Mouse (Mus musculus): ENCODE measurements around the gene Kcna5. TPM values are rescaled to one million over a fixed set of nuclear protein-coding genes. Genes with fewer than 3 reads are reported as not detected.

Kcna5 gene
- polyA plus RNA-seq, 1 experiment from 2014 or later = 4.3 TPM

DNA sequence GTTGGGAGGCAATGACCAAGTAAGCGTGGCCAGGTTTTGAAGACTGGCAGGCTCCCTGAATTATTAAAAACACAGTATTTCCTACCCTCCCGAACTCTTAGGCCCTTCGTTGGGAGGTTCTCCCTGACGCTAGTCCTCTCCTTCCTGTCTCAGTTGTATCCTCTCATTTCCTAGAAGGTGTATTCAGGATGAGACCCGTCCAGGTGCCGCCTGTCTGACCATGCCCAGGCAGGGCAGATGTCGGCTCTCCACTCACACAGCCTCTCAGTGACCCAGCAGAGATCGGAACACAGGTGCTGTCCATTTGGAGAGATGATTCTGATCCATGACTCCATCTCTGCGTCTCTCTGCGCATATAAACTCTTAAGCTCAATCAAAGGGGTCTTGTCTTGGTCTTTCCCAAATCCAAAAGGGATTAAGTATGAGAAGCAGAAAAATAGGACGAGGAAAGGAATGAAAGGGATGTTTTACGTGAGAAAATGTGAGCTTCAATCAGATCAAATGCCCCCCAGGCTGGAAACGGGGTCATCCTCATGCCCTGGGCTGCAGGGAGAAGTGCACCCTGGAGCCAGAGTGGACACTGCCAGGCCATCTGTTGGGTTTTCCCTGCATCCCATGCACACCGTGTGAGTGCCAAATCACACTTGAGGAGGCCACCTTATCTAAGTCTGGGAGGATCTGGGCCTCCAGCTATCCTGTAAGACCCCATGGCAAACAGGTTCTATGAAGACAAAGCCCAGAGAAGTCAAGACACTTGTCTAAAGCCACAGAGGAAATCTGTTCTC, 33.0 kb upstream of the Kcna5 start:
- Histone ChIP-seq H3K27me3 (ENCODE audit: control insufficient read depth, insufficient read depth, low read depth, low read length) (no peaks in the 10 kb centered on the region), H3K9ac (ENCODE audit: low read depth, low read length) (no peak overlapping the region), H3K27ac (ENCODE audit: low read length) (no peak overlapping the region), H3K9me3 (replicated peaks; ENCODE audit: control insufficient read depth, low read length, poor library complexity, severe bottlenecking) (no peaks in the 10 kb centered on the region), H3K4me3 (ENCODE audit: low read depth, low read length) (no peak overlapping the region), H3K36me3 (ENCODE audit: control insufficient read depth, insufficient read depth, low read length) (no peaks in the 10 kb centered on the region), H3K4me1 (ENCODE audit: control insufficient read depth, insufficient read depth, low read length) (no peaks in the 10 kb centered on the region), H3K4me2 (ENCODE audit: low read length) (no peak overlapping the region)
- ATAC-seq = no peak
- 81% methylated on average over 14 of the region's 14 CpGs for WGBS

DNA sequence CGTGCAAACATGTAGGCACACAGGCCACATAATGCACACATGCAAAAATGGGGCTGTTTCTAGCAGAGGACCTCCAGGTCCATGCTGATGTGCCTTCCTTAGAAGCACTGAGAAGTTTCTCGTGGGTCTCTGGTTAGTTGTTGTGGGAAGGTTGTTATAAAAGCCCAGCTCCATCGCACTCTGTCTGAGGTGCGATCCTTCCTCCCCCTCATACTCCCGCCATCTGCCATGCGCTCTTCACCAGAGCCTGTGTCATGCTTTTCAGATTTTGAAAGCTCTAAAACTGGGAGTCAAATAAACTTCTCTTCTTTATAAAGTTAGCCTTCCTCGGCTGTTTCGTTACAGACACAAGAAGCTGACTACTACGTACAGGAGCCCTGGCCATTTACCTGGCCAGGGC, 32.1 kb upstream of the Kcna5 start:
- no peak overlapping the region for H3K4me2 ChIP-seq (ENCODE audit: low read length)
- no peak for ATAC-seq
- H3K9me3 ChIP-seq (replicated peaks; ENCODE audit: control insufficient read depth, low read length, poor library complexity, severe bottlenecking) = no peaks in the 10 kb centered on the region
- H3K9ac ChIP-seq (ENCODE audit: low read depth, low read length) = no peak overlapping the region
- no peaks in the 10 kb centered on the region for H3K4me1 ChIP-seq (ENCODE audit: control insufficient read depth, insufficient read depth, low read length)
- no peaks in the 10 kb centered on the region for H3K36me3 ChIP-seq (ENCODE audit: control insufficient read depth, insufficient read depth, low read length)
- no peak overlapping the region for H3K27ac ChIP-seq (ENCODE audit: low read length)
- H3K4me3 ChIP-seq (ENCODE audit: low read depth, low read length) = no peak overlapping the region
- WGBS = 96% methylated on average over 9 of the region's 9 CpGs
- H3K27me3 ChIP-seq (ENCODE audit: control insufficient read depth, insufficient read depth, low read depth, low read length) = no peaks in the 10 kb centered on the region

DNA sequence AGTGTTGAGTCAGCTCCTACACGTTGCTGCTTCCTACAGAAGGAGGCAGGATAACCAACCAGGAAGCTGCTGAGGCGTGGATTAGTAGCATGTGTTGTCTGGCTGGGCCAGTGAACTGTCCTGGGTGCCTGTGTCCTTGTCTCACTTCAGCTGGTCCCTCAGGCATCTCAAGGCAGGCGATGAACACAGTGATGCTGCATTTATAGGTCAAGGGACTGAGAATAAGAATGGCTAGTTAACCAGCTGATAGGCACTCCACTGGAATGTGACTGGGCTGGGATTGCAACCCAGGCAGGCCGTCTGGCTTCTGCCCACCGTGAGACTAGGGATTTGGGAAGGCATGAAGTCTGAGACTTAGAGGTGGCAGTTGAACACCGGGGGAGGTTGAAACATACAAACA, 29.2 kb upstream of the Kcna5 start:
- no peak overlapping the region for H3K9ac ChIP-seq (ENCODE audit: low read depth, low read length)
- no peaks in the 10 kb centered on the region for H3K27me3 ChIP-seq (ENCODE audit: control insufficient read depth, insufficient read depth, low read depth, low read length)
- H3K4me2 ChIP-seq (ENCODE audit: low read length) = no peak overlapping the region
- no peak for ATAC-seq
- 54% methylated on average over 6 of the region's 6 CpGs for WGBS
- no peak overlapping the region for H3K27ac ChIP-seq (ENCODE audit: low read length)
- no peak overlapping the region for H3K4me3 ChIP-seq (ENCODE audit: low read depth, low read length)
- H3K4me1 ChIP-seq (ENCODE audit: control insufficient read depth, insufficient read depth, low read length) = peaks cover 11% of the 10 kb centered on the region
- H3K9me3 ChIP-seq (replicated peaks; ENCODE audit: control insufficient read depth, low read length, poor library complexity, severe bottlenecking) = no peaks in the 10 kb centered on the region
- no peaks in the 10 kb centered on the region for H3K36me3 ChIP-seq (ENCODE audit: control insufficient read depth, insufficient read depth, low read length)

DNA sequence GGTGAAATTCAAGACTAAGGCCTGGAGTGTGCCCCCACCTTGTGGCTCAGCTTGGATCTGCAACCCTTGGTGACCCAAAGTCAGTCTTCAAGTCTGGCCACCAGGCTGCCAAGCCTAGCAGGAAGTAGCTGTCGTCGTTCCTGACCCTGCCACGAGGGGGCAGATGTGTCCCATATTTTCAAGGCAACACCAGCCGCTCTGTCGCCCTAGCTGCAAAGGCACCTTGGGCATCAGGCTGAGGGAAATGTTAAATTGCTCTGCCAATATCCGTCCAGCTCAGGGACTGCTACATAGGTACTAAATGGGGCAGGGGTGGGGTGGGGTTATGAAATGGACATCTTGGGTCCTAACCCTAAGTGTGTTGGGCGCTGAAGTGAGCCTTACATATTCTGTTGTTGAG, 28.7 kb upstream of the Kcna5 start:
- Histone ChIP-seq H3K36me3 (ENCODE audit: control insufficient read depth, insufficient read depth, low read length) (no peaks in the 10 kb centered on the region), H3K9ac (ENCODE audit: low read depth, low read length) (no peak overlapping the region), H3K4me3 (ENCODE audit: low read depth, low read length) (no peak overlapping the region), H3K9me3 (replicated peaks; ENCODE audit: control insufficient read depth, low read length, poor library complexity, severe bottlenecking) (no peaks in the 10 kb centered on the region), H3K27me3 (ENCODE audit: control insufficient read depth, insufficient read depth, low read depth, low read length) (no peaks in the 10 kb centered on the region), H3K4me2 (ENCODE audit: low read length) (no peak overlapping the region), H3K4me1 (ENCODE audit: control insufficient read depth, insufficient read depth, low read length) (peaks cover 11% of the 10 kb centered on the region), H3K27ac (ENCODE audit: low read length) (no peak overlapping the region)
- WGBS = 15% methylated on average over 7 of the region's 7 CpGs
- ATAC-seq = no peak; the same call in 1 of the 2 replicates

DNA sequence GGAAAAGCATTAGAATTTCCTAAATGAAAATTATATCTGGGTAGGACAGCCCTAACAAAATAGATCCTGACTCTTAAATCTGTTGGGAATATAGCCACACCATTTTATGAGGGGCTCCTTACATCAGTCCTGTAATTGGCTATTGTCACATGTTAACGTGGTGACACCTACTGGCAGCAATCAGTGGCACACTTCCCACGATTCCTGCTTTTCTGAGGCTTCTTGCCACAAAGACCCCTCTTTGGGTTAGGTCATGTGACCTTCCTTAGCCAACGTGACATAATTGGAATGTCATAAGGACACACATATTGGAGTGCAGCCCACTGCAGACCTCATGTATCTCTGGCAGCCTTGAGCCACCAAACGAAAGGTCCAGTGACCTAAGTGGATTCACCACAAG, 26.5 kb upstream of the Kcna5 start:
- 23% methylated on average over 4 of the region's 4 CpGs for WGBS
- no peaks in the 10 kb centered on the region for H3K9me3 ChIP-seq (replicated peaks; ENCODE audit: control insufficient read depth, low read length, poor library complexity, severe bottlenecking)
- no peak overlapping the region for H3K4me2 ChIP-seq (ENCODE audit: low read length)
- H3K36me3 ChIP-seq (ENCODE audit: control insufficient read depth, insufficient read depth, low read length) = no peaks in the 10 kb centered on the region
- H3K4me3 ChIP-seq (ENCODE audit: low read depth, low read length) = no peak overlapping the region
- no peak overlapping the region for H3K9ac ChIP-seq (ENCODE audit: low read depth, low read length)
- peaks cover 11% of the 10 kb centered on the region for H3K4me1 ChIP-seq (ENCODE audit: control insufficient read depth, insufficient read depth, low read length)
- ATAC-seq = no peak
- no peaks in the 10 kb centered on the region for H3K27me3 ChIP-seq (ENCODE audit: control insufficient read depth, insufficient read depth, low read depth, low read length)
- no peak overlapping the region for H3K27ac ChIP-seq (ENCODE audit: low read length)

DNA sequence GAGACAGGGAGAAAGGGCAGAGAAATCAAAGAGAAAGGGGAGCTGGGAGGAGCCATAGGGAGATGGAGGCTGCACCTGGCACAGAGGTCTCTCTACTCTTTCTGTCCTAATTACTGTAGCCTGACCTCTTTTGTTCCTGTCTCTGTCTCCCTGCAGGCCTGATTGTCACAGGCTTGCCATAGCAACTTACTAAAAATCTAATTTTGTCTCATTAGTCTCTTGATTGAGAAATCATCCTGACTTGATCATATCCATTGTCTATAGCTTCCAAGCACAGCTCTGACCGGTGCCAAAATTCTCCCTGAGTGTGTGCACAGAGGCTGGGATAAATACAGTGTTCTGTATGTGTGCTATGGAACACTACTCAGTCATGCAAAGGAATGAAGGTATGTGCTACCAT, 25.5 kb upstream of the Kcna5 start:
- peaks cover 11% of the 10 kb centered on the region for H3K4me1 ChIP-seq (ENCODE audit: control insufficient read depth, insufficient read depth, low read length)
- WGBS = 65% methylated on average over 1 of the region's 1 CpGs
- 0 out of 2 replicates have a peak, but pooled peaks have one; percentile 15 for ATAC-seq
- H3K4me3 ChIP-seq (ENCODE audit: low read depth, low read length) = no peak overlapping the region
- no peaks in the 10 kb centered on the region for H3K27me3 ChIP-seq (ENCODE audit: control insufficient read depth, insufficient read depth, low read depth, low read length)
- H3K9ac ChIP-seq (ENCODE audit: low read depth, low read length) = no peak overlapping the region
- no peaks in the 10 kb centered on the region for H3K9me3 ChIP-seq (replicated peaks; ENCODE audit: control insufficient read depth, low read length, poor library complexity, severe bottlenecking)
- no peak overlapping the region for H3K4me2 ChIP-seq (ENCODE audit: low read length)
- peak overlapping the region; percentile 65 for H3K27ac ChIP-seq (ENCODE audit: low read length)
- H3K36me3 ChIP-seq (ENCODE audit: control insufficient read depth, insufficient read depth, low read length) = no peaks in the 10 kb centered on the region

DNA sequence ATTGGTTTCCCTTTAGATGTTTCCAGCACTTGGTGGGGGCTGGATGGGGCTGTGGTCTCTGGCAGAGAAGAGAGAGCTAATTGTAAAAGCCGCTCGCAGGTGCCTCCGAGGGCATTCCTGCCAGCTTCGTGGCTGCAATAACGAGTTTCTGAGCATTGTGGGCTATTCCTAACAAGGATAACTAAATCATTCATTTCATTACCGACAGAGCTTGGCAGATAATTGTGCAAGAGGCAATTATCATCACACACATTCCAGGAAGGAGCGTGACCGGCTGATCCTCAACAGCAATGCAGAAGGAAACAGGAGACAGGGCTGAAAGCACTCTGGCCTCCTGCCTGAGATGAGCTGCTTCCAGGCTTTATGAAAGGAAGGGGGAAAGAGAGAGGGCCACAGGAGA, 24.8 kb upstream of the Kcna5 start:
- Histone ChIP-seq H3K27me3 (ENCODE audit: control insufficient read depth, insufficient read depth, low read depth, low read length) (no peaks in the 10 kb centered on the region), H3K4me1 (ENCODE audit: control insufficient read depth, insufficient read depth, low read length) (peaks cover 11% of the 10 kb centered on the region), H3K27ac (ENCODE audit: low read length) (peak overlapping the region; percentile 65), H3K9me3 (replicated peaks; ENCODE audit: control insufficient read depth, low read length, poor library complexity, severe bottlenecking) (no peaks in the 10 kb centered on the region), H3K9ac (ENCODE audit: low read depth, low read length) (peak overlapping the region; percentile 17; the same call in 1 of the 2 replicates), H3K36me3 (ENCODE audit: control insufficient read depth, insufficient read depth, low read length) (no peaks in the 10 kb centered on the region), H3K4me2 (ENCODE audit: low read length) (0 out of 2 replicates have a peak overlapping the region, but pooled peaks have one; percentile 4), H3K4me3 (ENCODE audit: low read depth, low read length) (no peak overlapping the region)
- 14% methylated on average over 8 of the region's 8 CpGs for WGBS
- peak; percentile 55 for ATAC-seq

DNA sequence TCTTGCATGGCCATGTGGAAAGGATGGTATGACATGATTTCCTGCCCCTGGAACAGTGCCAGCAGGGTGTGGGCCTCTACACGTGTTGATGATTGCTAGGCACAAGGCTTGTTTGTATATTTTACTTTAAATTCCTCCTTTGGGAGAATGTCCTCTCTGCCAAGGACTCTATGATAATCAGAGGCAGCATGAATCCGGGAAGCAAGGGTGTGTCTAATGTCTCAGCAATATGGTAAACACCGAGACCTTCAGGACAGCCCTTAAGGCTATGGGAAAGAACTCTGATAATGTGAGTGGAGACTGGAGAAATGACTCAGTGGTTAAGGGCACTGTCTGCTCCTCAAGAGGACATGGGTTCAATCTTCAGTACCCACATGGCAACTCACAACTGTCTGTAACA, 23.1 kb upstream of the Kcna5 start:
- ATAC-seq = no peak
- WGBS = 65% methylated on average over 3 of the region's 3 CpGs
- Histone ChIP-seq H3K27ac (ENCODE audit: low read length) (no peak overlapping the region), H3K4me1 (ENCODE audit: control insufficient read depth, insufficient read depth, low read length) (peaks cover 11% of the 10 kb centered on the region), H3K4me3 (ENCODE audit: low read depth, low read length) (no peak overlapping the region), H3K9ac (ENCODE audit: low read depth, low read length) (no peak overlapping the region), H3K9me3 (replicated peaks; ENCODE audit: control insufficient read depth, low read length, poor library complexity, severe bottlenecking) (no peaks in the 10 kb centered on the region), H3K4me2 (ENCODE audit: low read length) (no peak overlapping the region), H3K27me3 (ENCODE audit: control insufficient read depth, insufficient read depth, low read depth, low read length) (0 out of 2 replicates have a peak, but pooled peaks cover 2% of the 10 kb centered on the region), H3K36me3 (ENCODE audit: control insufficient read depth, insufficient read depth, low read length) (no peaks in the 10 kb centered on the region)

DNA sequence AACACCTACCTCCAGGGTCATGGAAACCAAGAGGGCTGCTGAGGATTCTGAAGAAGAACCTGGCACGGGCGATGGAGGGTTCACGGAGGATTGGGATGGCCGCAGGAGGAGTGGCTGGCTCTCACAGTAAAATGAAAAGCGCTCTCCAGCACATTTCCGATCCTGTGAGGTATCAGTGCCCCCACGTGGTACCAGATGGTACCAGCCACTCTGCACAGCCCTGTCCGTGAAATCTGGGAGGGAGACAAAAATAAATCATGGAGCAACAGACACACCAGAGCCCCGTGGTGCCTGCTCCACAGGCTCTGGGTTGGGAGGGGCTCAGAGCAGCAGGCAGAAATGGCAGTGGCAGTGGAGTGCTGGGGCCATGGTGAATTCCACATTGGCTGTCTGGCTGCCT, 18.6 kb upstream of the Kcna5 start:
- no peak overlapping the region for H3K27ac ChIP-seq (ENCODE audit: low read length)
- peak; percentile 61; the same call in 1 of the 2 replicates for ATAC-seq
- H3K9ac ChIP-seq (ENCODE audit: low read depth, low read length) = no peak overlapping the region
- H3K27me3 ChIP-seq (ENCODE audit: control insufficient read depth, insufficient read depth, low read depth, low read length) = 0 out of 2 replicates have a peak, but pooled peaks cover 7% of the 10 kb centered on the region
- H3K4me3 ChIP-seq (ENCODE audit: low read depth, low read length) = no peak overlapping the region
- no peaks in the 10 kb centered on the region for H3K9me3 ChIP-seq (replicated peaks; ENCODE audit: control insufficient read depth, low read length, poor library complexity, severe bottlenecking)
- H3K4me1 ChIP-seq (ENCODE audit: control insufficient read depth, insufficient read depth, low read length) = no peaks in the 10 kb centered on the region
- 26% methylated on average over 9 of the region's 9 CpGs for WGBS
- H3K36me3 ChIP-seq (ENCODE audit: control insufficient read depth, insufficient read depth, low read length) = no peaks in the 10 kb centered on the region
- no peak overlapping the region for H3K4me2 ChIP-seq (ENCODE audit: low read length)
